Mouse (Mus musculus) thymus, adult 2 months (tissue): ENCODE measurements around the gene 4933405O20Rik. TPM values are rescaled to one million over a fixed set of nuclear protein-coding genes. Genes with fewer than 3 reads are reported as not detected.

Experiments used
- DNase-seq: peaks from one replicate; pipeline ENCODE4 v3.0.0; 2021
- H3K27ac ChIP-seq: fragments of 200-500 bp; 2 replicates; pipeline ENCODE4 v1.5.1; 2012; ENCODE audit warnings: low read length, control low read depth; ENCODE audit not compliant: control insufficient read depth, insufficient read depth
- H3K27me3 ChIP-seq: fragments of 200-500 bp; 2 replicates; pipeline ENCODE4 v1.6.1; 2012; ENCODE audit warnings: mild to moderate bottlenecking, low read length, moderate library complexity, mixed read lengths; ENCODE audit not compliant: control insufficient read depth, insufficient read depth
- H3K36me3 ChIP-seq: fragments of 200-500 bp; 2 replicates; pipeline ENCODE4 v1.6.1; 2012; ENCODE audit warnings: mild to moderate bottlenecking, low read length, moderate library complexity; ENCODE audit not compliant: control insufficient read depth, insufficient read depth
- H3K4me1 ChIP-seq: fragments of 200-500 bp; replicated peaks from 2 replicates; pipeline ENCODE4 v1.6.1; 2012; ENCODE audit warnings: low read length; ENCODE audit not compliant: control insufficient read depth, insufficient read depth
- H3K4me3 ChIP-seq: fragments of 200-500 bp; 2 replicates; pipeline ENCODE4 v1.5.1; 2012; ENCODE audit warnings: mild to moderate bottlenecking, low read length, control low read depth, moderate library complexity; ENCODE audit not compliant: control insufficient read depth, insufficient read depth
- CTCF ChIP-seq: fragments of 200-500 bp; IDR thresholded peaks from 2 replicates; pipeline ENCODE4 v1.5.1; 2012; ENCODE audit warnings: mild to moderate bottlenecking, control low read depth, low read length, moderate library complexity, borderline replicate concordance; ENCODE audit not compliant: control insufficient read depth, poor library complexity, insufficient read depth; ENCODE audit errors: extremely low read depth
- POLR2A ChIP-seq: fragments of 200-500 bp; IDR thresholded peaks from 2 replicates; pipeline ENCODE4 v1.6.1; 2012; ENCODE audit warnings: mild to moderate bottlenecking, low read length, control low read depth, moderate library complexity; ENCODE audit not compliant: control insufficient read depth, poor library complexity, insufficient read depth; ENCODE audit errors: extremely low read depth
- whole genome bisulfite sequencing: fragments of 180-500 bp; shearing (Covaris S2); methylation state at CpG from one replicate; pipeline ENCODE4 v1.1.7; 2018; 5-methylcytosine and 5-hydroxymethylcytosine counted together
- polyA plus RNA-seq: library from polyadenylated mRNA; depleted of rRNA; stranded (reverse); fragments of >200 nt; gene quantifications from 2 replicates; pipeline ENCODE4 v1.2.3, GENCODE M21; 2012

The 4933405O20Rik gene
- polyA plus RNA-seq, 1 experiment, result not detected

DNA sequence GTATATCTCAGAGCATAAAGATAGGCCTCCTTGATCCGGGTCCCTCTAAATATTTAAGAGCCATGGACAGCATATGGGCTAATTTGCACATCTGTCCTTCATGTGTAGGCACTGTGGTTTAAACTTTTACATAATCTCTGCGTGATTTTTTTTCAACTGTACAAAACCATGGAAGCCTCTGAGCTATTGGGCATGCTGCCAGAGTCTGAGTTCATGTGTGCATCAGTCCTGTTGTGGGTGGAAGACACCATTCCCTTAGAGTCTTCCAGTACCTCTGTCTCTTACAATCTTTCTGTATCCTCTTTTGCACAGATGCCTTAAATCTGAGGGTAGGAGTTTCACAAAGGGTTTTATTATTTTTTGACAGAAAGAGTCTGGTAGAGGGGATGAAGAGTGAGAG is 15.1 kb downstream of the 4933405O20Rik start:
- no peak for TF ChIP-seq POLR2A
- TF ChIP-seq CTCF, result no peak
- Histone ChIP-seq H3K27me3 (no peaks in the 10 kb centered on the region), H3K4me1 (no peaks in the 10 kb centered on the region), H3K36me3 (no peaks in the 10 kb centered on the region), H3K27ac (no peak overlapping the region), H3K4me3 (no peak overlapping the region)
- 91% methylated on average over 2 of the region's 2 CpGs for WGBS
- DNase-seq, result no peak

DNA sequence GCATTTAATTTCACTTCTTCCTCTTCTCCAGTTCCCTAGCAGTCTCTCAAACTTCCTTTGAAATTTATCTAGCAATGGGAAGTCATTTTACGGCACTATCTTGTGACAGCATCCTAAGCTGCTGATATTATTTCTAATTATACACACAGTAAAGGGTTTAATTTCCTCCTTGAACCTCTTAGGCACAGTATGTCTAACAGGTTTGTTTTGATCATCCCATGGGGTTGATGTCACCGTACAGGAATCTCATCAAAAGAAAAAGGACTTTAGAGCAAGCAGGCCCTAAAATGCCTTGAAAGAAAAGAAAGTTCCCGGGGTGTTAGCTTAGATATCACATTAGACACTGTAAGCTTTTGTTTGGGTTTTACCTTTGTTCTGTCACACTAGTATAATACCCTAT is 30.2 kb downstream of the 4933405O20Rik start:
- Histone ChIP-seq H3K4me3 (no peak overlapping the region), H3K36me3 (no peaks in the 10 kb centered on the region), H3K27me3 (no peaks in the 10 kb centered on the region), H3K27ac (no peak overlapping the region), H3K4me1 (no peaks in the 10 kb centered on the region)
- TF ChIP-seq POLR2A (no peak), CTCF (no peak)
- WGBS, result 90% methylated on average over 3 of the region's 3 CpGs
- DNase-seq, result no peak

DNA sequence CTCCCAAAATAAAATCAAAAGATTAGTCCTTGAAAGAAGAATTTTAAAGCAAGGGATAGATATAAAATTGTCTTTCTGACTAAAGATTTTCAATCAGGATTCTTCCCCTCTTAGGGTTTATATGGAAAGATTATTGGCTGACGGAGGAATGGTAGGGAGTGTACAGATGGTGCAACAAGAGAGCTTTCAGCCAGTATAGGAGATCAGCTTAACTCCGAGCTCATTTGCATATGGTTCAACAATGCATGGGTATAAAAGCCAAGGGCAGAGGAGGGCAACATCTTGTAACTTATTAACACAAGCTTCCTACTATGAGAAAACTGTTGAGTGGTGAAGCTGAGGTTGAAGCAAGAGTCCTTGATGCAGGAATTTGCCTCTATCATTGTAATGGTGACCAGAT is 34.2 kb downstream of the 4933405O20Rik start:
- Histone ChIP-seq H3K4me3 (no peak overlapping the region), H3K27me3 (no peaks in the 10 kb centered on the region), H3K4me1 (no peaks in the 10 kb centered on the region), H3K27ac (no peak overlapping the region), H3K36me3 (no peaks in the 10 kb centered on the region)
- TF ChIP-seq POLR2A, result no peak
- no peak for DNase-seq
- 94% methylated on average over 2 of the region's 2 CpGs for WGBS
